Mouse (Mus musculus) kidney, adult 2 months (tissue): ENCODE measurements around the gene Cerkl.

Source experiments
- CTCF ChIP-seq: fragments of 200-500 bp; conservative IDR thresholded peaks from 2 replicates; pipeline ENCODE4 v1.5.1; 2011; ENCODE audit warnings: low read depth, mild to moderate bottlenecking, control low read depth, low read length, moderate library complexity, mixed read lengths; ENCODE audit not compliant: insufficient read depth, insufficient read length
- POLR2A ChIP-seq: fragments of 200-500 bp; IDR thresholded peaks from one replicate; pipeline ENCODE4 v1.6.1; 2011; ENCODE audit warnings: low read depth, low read length, control low read depth

DNA sequence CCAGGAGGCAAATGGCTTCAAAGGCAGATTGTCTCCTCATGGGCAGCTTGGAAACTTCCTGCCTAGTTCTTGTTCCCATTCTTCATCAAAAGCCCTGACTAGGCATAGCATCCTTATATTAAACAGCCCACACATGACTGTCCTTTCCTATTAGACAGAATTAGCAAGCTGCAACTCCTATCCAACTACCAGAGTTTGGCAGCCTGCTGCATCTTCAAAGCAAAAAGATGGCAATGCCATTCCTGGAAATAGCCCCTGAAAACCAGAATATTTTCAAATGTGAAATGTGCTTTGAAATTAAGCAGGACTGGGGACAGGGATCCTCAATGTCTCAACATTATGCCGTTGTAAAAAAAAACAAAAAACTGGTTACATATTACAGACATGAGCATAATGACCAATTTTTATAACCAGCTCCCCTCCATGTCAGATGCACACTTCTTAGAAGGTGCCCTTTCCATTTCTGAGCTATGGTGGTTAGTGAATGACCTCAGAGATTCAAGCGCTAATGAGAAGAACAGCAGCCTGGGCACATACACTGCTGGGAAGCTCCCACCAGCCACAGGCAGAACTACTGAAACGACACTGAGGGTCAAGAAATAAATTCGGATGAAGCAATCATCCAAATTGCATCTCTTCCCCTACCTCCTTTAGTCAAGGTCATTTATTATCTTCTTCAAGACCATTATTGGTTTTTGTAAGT, 104.3 kb downstream of the Cerkl start:
- TF ChIP-seq POLR2A (no peak), CTCF (no peak)
